Mouse (Mus musculus): ENCODE measurements at regions not wholly inside any gene's neighbourhood (a gene's known extent, or its start where the extent isn't known, plus 50 kb on each side); places are given as distances from the start of the nearest gene placed in this dataset.

- TF ChIP-seq POLR2A (IDR thresholded peaks at IDR 0.05; ENCODE audit: insufficient read depth, low read depth, low read length) (no peak), CTCF (IDR thresholded peaks at IDR 0.05) (no peak)
Measured at GRCm38 (mm10) chr7:138524936-138525335, 127.4 kb upstream of the Tcerg1l start.

All from heart, adult 2 months (tissue).